Mouse (Mus musculus): ENCODE results near the gene Cmtm7. TPM values are rescaled to one million over a fixed set of nuclear protein-coding genes. Genes with fewer than 3 reads are reported as not detected.

Cmtm7 gene
- polyA plus RNA-seq, 1 experiment from 2014 or later = 5.4 TPM

DNA sequence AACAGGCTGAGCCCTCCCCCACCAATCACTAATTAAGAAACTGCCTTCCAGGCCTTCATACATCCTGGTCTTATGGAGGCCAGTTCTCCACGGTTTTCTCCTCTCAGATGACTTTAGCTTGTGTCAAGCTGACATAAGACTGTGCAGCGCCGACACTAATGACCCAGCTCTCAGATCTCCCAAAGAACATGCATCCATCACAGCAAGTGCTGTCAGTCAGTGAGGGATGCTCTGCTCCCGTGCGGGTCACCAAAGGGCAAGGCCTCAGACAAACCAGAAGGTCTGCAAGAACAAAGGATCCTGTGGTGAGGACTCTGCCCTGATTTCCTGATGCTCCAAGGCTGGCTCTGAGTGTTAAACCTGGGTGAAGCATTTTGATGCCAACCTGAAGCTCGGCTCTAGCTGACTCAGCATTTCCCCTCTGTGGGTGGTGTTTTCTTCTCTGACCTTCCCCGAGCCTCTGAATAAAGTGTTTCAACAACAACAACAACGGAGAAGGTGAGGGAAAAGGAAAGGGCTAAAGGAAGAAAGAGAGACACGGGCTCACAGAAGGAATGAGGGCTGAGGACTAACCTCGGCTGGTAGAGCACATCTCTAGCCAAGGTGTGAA lies 17.9 kb upstream of the Cmtm7 start:
- Histone ChIP-seq H3K4me2 (ENCODE audit: low read depth, low read length) (no peak overlapping the region), H3K4me3 (ENCODE audit: low read depth, low read length) (no peak overlapping the region), H3K4me1 (ENCODE audit: control insufficient read depth, insufficient read depth, low read length) (peaks cover 5% of the 10 kb centered on the region; the same call in 1 of the 2 replicates), H3K9ac (replicated peaks; ENCODE audit: low read depth, low read length) (no peak overlapping the region), H3K36me3 (ENCODE audit: control insufficient read depth, insufficient read depth, low read length) (no peaks in the 10 kb centered on the region), H3K9me3 (ENCODE audit: control insufficient read depth, low read length) (no peaks in the 10 kb centered on the region), H3K27me3 (ENCODE audit: control insufficient read depth, insufficient read depth, low read length) (no peaks in the 10 kb centered on the region), H3K27ac (ENCODE audit: low read depth, low read length) (no peak overlapping the region)
- no peak for ATAC-seq (ENCODE audit: low read depth)
- WGBS = 29% methylated on average over 10 of the region's 10 CpGs

- Histone ChIP-seq H3K9ac (replicated peaks; ENCODE audit: low read depth, low read length) (no peak overlapping the region), H3K27ac (ENCODE audit: low read depth, low read length) (no peak overlapping the region), H3K4me2 (ENCODE audit: low read depth, low read length) (no peak overlapping the region), H3K36me3 (ENCODE audit: control insufficient read depth, insufficient read depth, low read length) (no peaks in the 10 kb centered on the region), H3K4me3 (ENCODE audit: low read depth, low read length) (no peak overlapping the region), H3K4me1 (ENCODE audit: control insufficient read depth, insufficient read depth, low read length) (peaks cover 5% of the 10 kb centered on the region; the same call in 1 of the 2 replicates), H3K9me3 (ENCODE audit: control insufficient read depth, low read length) (no peaks in the 10 kb centered on the region), H3K27me3 (ENCODE audit: control insufficient read depth, insufficient read depth, low read length) (no peaks in the 10 kb centered on the region)
- 44% methylated on average over 6 of the region's 6 CpGs for WGBS
- ATAC-seq (ENCODE audit: low read depth) = no peak
Measured at GRCm38 (mm10) chr9:114798845-114799244, 17.2 kb upstream of the Cmtm7 start.

DNA sequence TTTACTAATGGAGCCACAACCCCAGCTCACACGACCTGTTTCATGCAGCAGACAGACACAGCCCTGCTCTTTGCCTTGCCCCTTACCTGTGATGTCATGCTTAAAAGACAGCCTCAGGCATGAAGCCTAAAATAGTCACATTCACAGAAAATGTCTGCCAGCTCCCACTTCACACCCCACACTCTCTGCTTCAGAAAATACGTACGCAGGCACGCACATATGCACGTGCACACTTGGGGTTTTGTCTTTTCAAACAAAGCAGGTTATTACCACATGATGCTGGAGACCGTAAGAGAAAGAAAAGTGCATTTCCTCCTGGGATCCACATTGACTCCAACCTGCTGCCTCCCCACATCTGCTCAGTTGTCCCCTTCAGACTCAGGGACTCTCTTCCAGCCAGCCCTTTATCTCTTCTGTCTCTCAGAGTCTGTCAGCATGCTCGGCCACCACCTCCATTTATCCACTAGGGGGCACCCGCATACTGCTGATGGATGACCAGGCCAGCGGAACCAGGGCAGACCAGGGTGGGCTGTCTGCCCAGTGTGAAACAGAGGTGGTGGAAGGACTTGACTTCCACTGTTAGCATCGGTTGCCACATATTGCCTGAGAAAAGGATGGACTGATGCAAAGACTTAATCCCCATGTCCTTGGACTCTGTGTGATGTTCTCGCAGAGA lies 15.8 kb upstream of the Cmtm7 start:
- ATAC-seq (ENCODE audit: low read depth) = peak; percentile 88
- Histone ChIP-seq H3K4me3 (ENCODE audit: low read depth, low read length) (no peak overlapping the region), H3K4me1 (ENCODE audit: control insufficient read depth, insufficient read depth, low read length) (peaks cover 5% of the 10 kb centered on the region; the same call in 1 of the 2 replicates), H3K9me3 (ENCODE audit: control insufficient read depth, low read length) (no peaks in the 10 kb centered on the region), H3K9ac (replicated peaks; ENCODE audit: low read depth, low read length) (no peak overlapping the region), H3K36me3 (ENCODE audit: control insufficient read depth, insufficient read depth, low read length) (no peaks in the 10 kb centered on the region), H3K27ac (ENCODE audit: low read depth, low read length) (no peak overlapping the region), H3K4me2 (ENCODE audit: low read depth, low read length) (no peak overlapping the region), H3K27me3 (ENCODE audit: control insufficient read depth, insufficient read depth, low read length) (no peaks in the 10 kb centered on the region)
- 52% methylated on average over 11 of the region's 11 CpGs for WGBS

DNA sequence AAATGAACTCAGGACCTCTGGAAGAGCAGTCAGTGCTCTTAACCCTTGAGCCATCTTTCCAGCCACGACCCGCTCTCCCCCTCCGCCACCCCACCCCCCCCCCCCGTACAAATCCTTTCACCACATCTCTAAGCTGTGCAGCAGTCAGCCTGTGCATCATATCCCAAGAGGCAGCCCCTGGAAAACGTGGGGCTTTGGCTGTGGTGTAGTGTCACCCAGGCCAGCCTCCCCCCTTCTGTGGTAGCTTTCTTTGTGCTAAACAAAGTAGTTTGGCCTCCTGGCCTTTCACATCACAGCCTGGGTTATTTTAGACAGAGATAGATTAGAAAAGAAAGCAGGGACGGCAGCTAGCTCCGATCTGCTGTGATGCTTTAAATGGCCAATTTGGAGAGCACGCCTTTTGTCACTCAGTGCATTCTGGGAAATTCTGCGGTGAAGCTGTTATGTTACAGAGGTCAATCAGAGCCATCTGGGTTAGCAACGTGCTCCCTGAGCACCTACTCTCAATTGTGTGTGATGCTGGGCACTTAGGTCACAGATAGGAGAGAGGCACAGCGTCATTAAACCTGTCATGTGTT lies 14.9 kb upstream of the Cmtm7 start:
- H3K4me1 ChIP-seq (ENCODE audit: control insufficient read depth, insufficient read depth, low read length) = peaks cover 5% of the 10 kb centered on the region; the same call in 1 of the 2 replicates
- H3K9ac ChIP-seq (replicated peaks; ENCODE audit: low read depth, low read length) = no peak overlapping the region
- no peak overlapping the region for H3K4me2 ChIP-seq (ENCODE audit: low read depth, low read length)
- ATAC-seq (ENCODE audit: low read depth) = no peak
- no peak overlapping the region for H3K4me3 ChIP-seq (ENCODE audit: low read depth, low read length)
- no peaks in the 10 kb centered on the region for H3K36me3 ChIP-seq (ENCODE audit: control insufficient read depth, insufficient read depth, low read length)
- H3K27ac ChIP-seq (ENCODE audit: low read depth, low read length) = no peak overlapping the region
- no peaks in the 10 kb centered on the region for H3K9me3 ChIP-seq (ENCODE audit: control insufficient read depth, low read length)
- no peaks in the 10 kb centered on the region for H3K27me3 ChIP-seq (ENCODE audit: control insufficient read depth, insufficient read depth, low read length)
- WGBS = 42% methylated on average over 11 of the region's 11 CpGs

GRCm38 (mm10) chr9:114794491-114794890 lies 12.8 kb upstream of the Cmtm7 start:
- 80% methylated on average over 4 of the region's 4 CpGs for whole genome bisulfite sequencing
- no peaks in the 10 kb centered on the region for H3K27me3 ChIP-seq (ENCODE audit: control insufficient read depth, insufficient read depth, low read length)
- H3K36me3 ChIP-seq (ENCODE audit: control insufficient read depth, insufficient read depth, low read length) = no peaks in the 10 kb centered on the region
- H3K27ac ChIP-seq (ENCODE audit: low read depth, low read length) = no peak overlapping the region
- H3K4me2 ChIP-seq (ENCODE audit: low read depth, low read length) = no peak overlapping the region
- H3K9ac ChIP-seq (replicated peaks; ENCODE audit: low read depth, low read length) = no peak overlapping the region
- peaks cover 2% of the 10 kb centered on the region; the same call in 1 of the 2 replicates for H3K4me1 ChIP-seq (ENCODE audit: control insufficient read depth, insufficient read depth, low read length)
- H3K9me3 ChIP-seq (ENCODE audit: control insufficient read depth, low read length) = no peaks in the 10 kb centered on the region
- ATAC-seq (ENCODE audit: low read depth) = no peak
- H3K4me3 ChIP-seq (ENCODE audit: low read depth, low read length) = no peak overlapping the region

- Histone ChIP-seq H3K4me1 (ENCODE audit: control insufficient read depth, insufficient read depth, low read length) (peaks cover 2% of the 10 kb centered on the region; the same call in 1 of the 2 replicates), H3K27me3 (ENCODE audit: control insufficient read depth, insufficient read depth, low read length) (no peaks in the 10 kb centered on the region), H3K4me3 (ENCODE audit: low read depth, low read length) (no peak overlapping the region), H3K36me3 (ENCODE audit: control insufficient read depth, insufficient read depth, low read length) (no peaks in the 10 kb centered on the region), H3K9ac (replicated peaks; ENCODE audit: low read depth, low read length) (no peak overlapping the region), H3K9me3 (ENCODE audit: control insufficient read depth, low read length) (no peaks in the 10 kb centered on the region), H3K27ac (ENCODE audit: low read depth, low read length) (no peak overlapping the region), H3K4me2 (ENCODE audit: low read depth, low read length) (no peak overlapping the region)
- no peak for ATAC-seq (ENCODE audit: low read depth)
- 85% methylated on average over 9 of the region's 9 CpGs for WGBS
Measured at GRCm38 (mm10) chr9:114793764-114794295, 12.2 kb upstream of the Cmtm7 start.

DNA sequence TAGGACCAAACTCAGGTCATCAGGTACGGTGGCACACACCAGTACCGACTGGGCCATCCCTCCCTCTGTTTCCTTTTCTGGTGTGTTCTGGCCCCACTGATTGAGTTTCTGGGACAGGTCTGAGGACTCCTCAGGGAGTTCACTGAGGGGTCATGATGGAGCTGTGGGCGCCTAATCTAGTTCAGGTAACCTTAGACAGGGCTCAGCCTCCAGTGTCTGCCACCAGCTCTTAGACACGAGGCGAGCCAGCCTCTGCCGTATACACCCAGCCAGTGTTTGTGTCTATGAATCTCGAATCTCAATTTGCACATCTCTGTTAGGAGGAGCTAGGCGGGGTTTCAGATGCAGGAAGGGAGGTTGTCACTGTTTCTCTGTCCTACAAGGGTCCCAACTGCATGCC lies 8.3 kb upstream of the Cmtm7 start:
- no peak overlapping the region for H3K4me3 ChIP-seq (ENCODE audit: low read depth, low read length)
- WGBS = 91% methylated on average over 8 of the region's 8 CpGs
- H3K9ac ChIP-seq (replicated peaks; ENCODE audit: low read depth, low read length) = no peak overlapping the region
- no peaks in the 10 kb centered on the region for H3K9me3 ChIP-seq (ENCODE audit: control insufficient read depth, low read length)
- H3K27ac ChIP-seq (ENCODE audit: low read depth, low read length) = no peak overlapping the region
- no peaks in the 10 kb centered on the region for H3K27me3 ChIP-seq (ENCODE audit: control insufficient read depth, insufficient read depth, low read length)
- ATAC-seq (ENCODE audit: low read depth) = no peak
- no peaks in the 10 kb centered on the region for H3K36me3 ChIP-seq (ENCODE audit: control insufficient read depth, insufficient read depth, low read length)
- no peaks in the 10 kb centered on the region for H3K4me1 ChIP-seq (ENCODE audit: control insufficient read depth, insufficient read depth, low read length)
- H3K4me2 ChIP-seq (ENCODE audit: low read depth, low read length) = no peak overlapping the region

GRCm38 (mm10) chr9:114789557-114789956 lies 7.9 kb upstream of the Cmtm7 start:
- Histone ChIP-seq H3K36me3 (ENCODE audit: control insufficient read depth, insufficient read depth, low read length) (no peaks in the 10 kb centered on the region), H3K4me2 (ENCODE audit: low read depth, low read length) (no peak overlapping the region), H3K9ac (replicated peaks; ENCODE audit: low read depth, low read length) (no peak overlapping the region), H3K4me1 (ENCODE audit: control insufficient read depth, insufficient read depth, low read length) (no peaks in the 10 kb centered on the region), H3K4me3 (ENCODE audit: low read depth, low read length) (no peak overlapping the region), H3K9me3 (ENCODE audit: control insufficient read depth, low read length) (no peaks in the 10 kb centered on the region), H3K27me3 (ENCODE audit: control insufficient read depth, insufficient read depth, low read length) (no peaks in the 10 kb centered on the region), H3K27ac (ENCODE audit: low read depth, low read length) (no peak overlapping the region)
- WGBS = 72% methylated on average over 7 of the region's 7 CpGs
- no peak for ATAC-seq (ENCODE audit: low read depth)

DNA sequence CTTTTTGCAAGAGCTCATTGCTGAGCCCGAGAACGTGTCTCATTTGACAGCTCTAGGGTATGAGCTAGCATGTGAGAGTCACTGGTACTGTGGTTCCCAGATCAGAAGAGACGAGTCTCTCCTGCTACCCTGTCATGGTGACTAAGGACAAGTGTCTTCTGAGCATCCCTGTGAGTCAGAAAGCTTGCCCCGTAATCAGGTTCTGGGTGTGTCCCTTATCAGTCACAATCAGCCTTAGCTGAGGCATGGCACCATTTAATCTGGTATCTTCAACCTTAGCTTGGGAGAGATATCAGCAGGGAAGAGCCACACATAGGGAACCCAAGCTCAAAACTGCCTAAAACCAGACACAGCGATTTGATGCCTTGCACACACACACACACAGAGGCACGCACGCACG lies 7.0 kb upstream of the Cmtm7 start:
- no peaks in the 10 kb centered on the region for H3K9me3 ChIP-seq (ENCODE audit: control insufficient read depth, low read length)
- H3K4me2 ChIP-seq (ENCODE audit: low read depth, low read length) = no peak overlapping the region
- no peaks in the 10 kb centered on the region for H3K27me3 ChIP-seq (ENCODE audit: control insufficient read depth, insufficient read depth, low read length)
- H3K4me3 ChIP-seq (ENCODE audit: low read depth, low read length) = no peak overlapping the region
- H3K36me3 ChIP-seq (ENCODE audit: control insufficient read depth, insufficient read depth, low read length) = no peaks in the 10 kb centered on the region
- ATAC-seq (ENCODE audit: low read depth) = no peak
- no peak overlapping the region for H3K9ac ChIP-seq (replicated peaks; ENCODE audit: low read depth, low read length)
- 92% methylated on average over 8 of the region's 8 CpGs for WGBS
- no peaks in the 10 kb centered on the region for H3K4me1 ChIP-seq (ENCODE audit: control insufficient read depth, insufficient read depth, low read length)
- no peak overlapping the region for H3K27ac ChIP-seq (ENCODE audit: low read depth, low read length)
